ENCODE assay signal across 17 mouse cellular contexts in genomic region chr6:60881534-60881933, GRCm38 (mm10). TPM values are rescaled to one million over a fixed set of nuclear protein-coding genes. Genes with fewer than 3 reads are reported as not detected.
"Had no signal": no experiment of that assay in that cellular context is flagged by ENCODE, and none has a peak within 500 bp of the region (broad histone marks: within the 10 kb centered on the region; RNA-seq: fewer than 3 reads in every experiment).

No protein-coding gene starts in this region.

- H3K9me3 ChIP-seq: kidney, embryonic 15.5 days; liver, embryonic 13.5 days; midbrain, embryonic 15.5 days; neural tube, embryonic 13.5 days; stomach, embryonic 15.5 days had no signal

- H3K27ac ChIP-seq: kidney, embryonic 15.5 days; liver, embryonic 13.5 days; midbrain, embryonic 15.5 days; neural tube, embryonic 13.5 days; stomach, embryonic 15.5 days had no signal

- H3K4me3 ChIP-seq: kidney, embryonic 15.5 days; liver, embryonic 13.5 days; midbrain, embryonic 15.5 days; myocyte; neural tube, embryonic 13.5 days; stomach, embryonic 15.5 days had no signal

- H3K27me3 ChIP-seq: kidney, embryonic 15.5 days; liver, embryonic 13.5 days; midbrain, embryonic 15.5 days; neural tube, embryonic 13.5 days; stomach, embryonic 15.5 days had no signal

- ATAC-seq: midbrain, embryonic 15.5 days had no signal

- H3K9ac ChIP-seq: kidney, embryonic 15.5 days; liver, embryonic 13.5 days; midbrain, embryonic 15.5 days; neural tube, embryonic 13.5 days; stomach, embryonic 15.5 days had no signal

- H3K36me3 ChIP-seq: kidney, embryonic 15.5 days; liver, embryonic 13.5 days; midbrain, embryonic 15.5 days; neural tube, embryonic 13.5 days; stomach, embryonic 15.5 days had no signal

- DNase-seq: kidney, adult 8-10 months; kidney, postnatal 25 days; liver, embryonic 13.5 days; lung, adult 2 months; lung, postnatal 14 days; lung, postnatal 4 days; retina, postnatal 1 day; right cerebral cortex, postnatal 25 days; spleen, adult 18-20 months; thymus, adult 18-20 months; thymus, postnatal 36 days had no signal

- H3K4me2 ChIP-seq: kidney, embryonic 15.5 days; liver, embryonic 13.5 days; midbrain, embryonic 11.5 days; midbrain, embryonic 15.5 days; neural tube, embryonic 13.5 days; stomach, embryonic 15.5 days had no signal

- H3K4me1 ChIP-seq: kidney, embryonic 15.5 days; liver, embryonic 13.5 days; midbrain, embryonic 15.5 days; neural tube, embryonic 13.5 days; stomach, embryonic 15.5 days had no signal

RNA-seq across cellular contexts. Expression of gene Mmrn1, which starts 43.2 kb away (rescaled TPM):
- polyA plus RNA-seq: myocyte had no signal
